Mouse (Mus musculus) adrenal gland, adult (tissue): Measurements from ENCODE around the gene Vasp.

Experiments used
- DNase-seq, 2 experiments: peaks; one replicate each; pipeline ENCODE4 v3.0.0; 2022 to 2023; ENCODE audit warnings: low spot score in 1 of 2; ENCODE audit not compliant: inconsistent age in 2 of 2

Gene Vasp

GRCm38 (mm10) chr7:19304501-19305412 lies 33.1 kb upstream of the Vasp start:
- DNase-seq: peak in 1 of 2 experiments; percentile 34

- DNase-seq: peak; percentile 75 to 90
These were observed 32.2 kb upstream of the Vasp start for GRCm38 (mm10) chr7:19303770-19304169.

- DNase-seq: no peak
These were observed 31.4 kb upstream of the Vasp start for GRCm38 (mm10) chr7:19303046-19303305.

DNA sequence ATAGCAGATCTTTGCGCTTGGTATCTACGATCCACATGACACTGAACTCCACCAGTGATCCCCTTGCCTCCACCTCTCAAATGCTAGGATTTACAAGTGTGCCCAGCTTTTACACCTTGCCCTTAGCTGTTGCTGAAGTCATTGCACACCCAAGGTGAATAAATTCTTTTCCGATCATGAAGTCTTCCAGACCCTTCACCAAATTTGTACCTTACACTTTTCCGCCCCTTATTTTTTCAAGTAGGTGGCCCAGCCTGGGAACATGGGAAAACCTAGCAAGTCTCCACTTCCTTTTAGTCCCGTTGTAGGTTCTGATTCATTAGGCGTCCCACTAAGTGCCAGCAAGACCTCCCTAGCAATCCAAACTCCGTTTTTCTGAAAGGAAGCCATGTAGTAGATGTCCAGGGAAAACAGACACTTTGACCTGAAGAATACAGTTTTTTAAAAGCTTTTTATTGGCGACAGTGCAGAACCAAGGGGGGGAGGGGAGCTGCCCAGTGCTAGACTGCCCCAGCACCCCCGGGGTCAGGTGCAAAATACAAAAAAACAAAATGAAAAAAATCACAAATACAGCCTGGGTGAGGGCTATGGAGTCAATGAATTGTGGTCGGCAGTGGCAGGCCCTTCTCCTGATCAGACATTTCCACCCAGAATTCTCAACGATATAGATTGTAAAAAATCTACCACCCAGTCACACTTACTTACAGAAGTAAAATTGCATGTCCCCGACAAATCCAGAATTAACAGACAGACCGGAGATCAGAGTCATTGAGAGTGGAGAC lies 30.8 kb upstream of the Vasp start:
- no peak for DNase-seq

DNA sequence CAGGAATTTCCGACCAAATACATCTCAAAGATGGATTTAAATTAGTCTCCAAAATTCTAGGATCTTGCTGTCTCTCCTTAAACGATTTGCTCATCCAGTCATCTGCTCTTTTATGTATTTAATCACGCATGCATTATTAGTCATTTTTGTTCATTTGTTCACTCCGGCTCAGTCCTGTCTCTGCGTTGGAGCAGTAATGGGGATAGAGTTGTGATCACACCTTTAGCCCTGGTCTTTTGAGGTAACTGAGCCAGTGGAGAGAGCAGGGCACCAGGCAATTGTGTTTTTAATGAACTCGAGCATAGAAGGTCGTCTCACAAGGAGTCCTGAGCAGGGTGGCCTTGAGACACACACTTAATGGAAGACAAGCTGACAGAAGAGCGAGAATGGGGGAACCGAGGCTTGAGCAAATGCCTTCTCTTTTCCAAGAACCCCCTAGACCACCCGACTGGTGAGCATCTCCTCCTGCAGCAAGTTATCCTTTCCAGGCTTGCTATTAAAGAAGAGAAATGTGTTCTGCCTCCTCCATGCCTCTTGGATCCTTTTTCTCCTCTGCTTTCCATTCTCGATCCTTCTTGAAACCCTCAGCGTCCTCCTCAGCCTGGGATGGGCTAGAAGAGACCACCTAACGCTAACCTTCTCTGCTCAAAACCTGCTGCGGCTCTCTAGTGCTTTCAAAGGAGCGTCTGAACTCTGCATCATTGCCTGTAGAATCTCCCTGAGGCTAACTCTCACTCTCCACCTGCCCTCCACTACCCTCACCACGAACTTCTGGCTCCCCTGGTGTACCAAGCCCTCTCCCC lies 30.0 kb upstream of the Vasp start:
- peak in 1 of 2 experiments; percentile 39 for DNase-seq

GRCm38 (mm10) chr7:19300501-19301421 lies 29.1 kb upstream of the Vasp start:
- DNase-seq: peak; percentile 75 to 93

GRCm38 (mm10) chr7:19299194-19299593 lies 27.6 kb upstream of the Vasp start:
- peak in 1 of 2 experiments; percentile 81 for DNase-seq

GRCm38 (mm10) chr7:19297794-19298193 lies 26.2 kb upstream of the Vasp start:
- no peak for DNase-seq

DNA sequence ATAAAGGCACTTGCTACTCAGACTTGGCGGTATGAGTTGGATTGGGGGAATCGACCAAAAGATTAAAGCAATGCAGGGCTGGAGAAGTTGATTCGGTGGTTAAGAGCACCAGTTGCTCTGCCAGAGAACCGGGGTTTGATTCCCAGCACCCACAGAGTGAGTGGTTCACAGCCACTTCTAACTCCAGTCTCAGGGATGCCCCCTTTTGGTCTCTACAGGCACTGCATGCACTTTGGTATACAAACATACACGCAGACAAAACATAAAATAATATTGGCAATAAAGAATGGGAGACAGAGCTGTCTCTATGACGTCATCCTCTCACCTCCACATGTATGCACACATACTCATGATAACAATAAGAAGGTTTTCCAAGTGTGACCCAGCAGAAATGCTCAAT lies 25.4 kb upstream of the Vasp start:
- no peak for DNase-seq

GRCm38 (mm10) chr7:19295503-19296185 lies 24.0 kb upstream of the Vasp start:
- DNase-seq: peak; percentile 94 to 99

- DNase-seq: peak in 1 of 2 experiments; percentile 61
These were observed 19.5 kb upstream of the Vasp start for GRCm38 (mm10) chr7:19290969-19291596.

- DNase-seq: peak in 1 of 2 experiments; percentile 79
These were observed 13.1 kb upstream of the Vasp start for GRCm38 (mm10) chr7:19284763-19285162.

- DNase-seq: no peak
These were observed 11.8 kb upstream of the Vasp start for GRCm38 (mm10) chr7:19283406-19283804.

- DNase-seq: peak; percentile 65 to 87
These were observed 11.3 kb upstream of the Vasp start for GRCm38 (mm10) chr7:19282791-19283405.

GRCm38 (mm10) chr7:19282385-19282784 lies 10.8 kb upstream of the Vasp start, which contains the start of gene Rtn2:
TSS of gene Rtn2 (plus strand) at chr7:19282624.
- DNase-seq: peak; percentile 78 to 89

GRCm38 (mm10) chr7:19281680-19282304 lies 10.2 kb upstream of the Vasp start:
- peak in 1 of 2 experiments; percentile 69 for DNase-seq

DNA sequence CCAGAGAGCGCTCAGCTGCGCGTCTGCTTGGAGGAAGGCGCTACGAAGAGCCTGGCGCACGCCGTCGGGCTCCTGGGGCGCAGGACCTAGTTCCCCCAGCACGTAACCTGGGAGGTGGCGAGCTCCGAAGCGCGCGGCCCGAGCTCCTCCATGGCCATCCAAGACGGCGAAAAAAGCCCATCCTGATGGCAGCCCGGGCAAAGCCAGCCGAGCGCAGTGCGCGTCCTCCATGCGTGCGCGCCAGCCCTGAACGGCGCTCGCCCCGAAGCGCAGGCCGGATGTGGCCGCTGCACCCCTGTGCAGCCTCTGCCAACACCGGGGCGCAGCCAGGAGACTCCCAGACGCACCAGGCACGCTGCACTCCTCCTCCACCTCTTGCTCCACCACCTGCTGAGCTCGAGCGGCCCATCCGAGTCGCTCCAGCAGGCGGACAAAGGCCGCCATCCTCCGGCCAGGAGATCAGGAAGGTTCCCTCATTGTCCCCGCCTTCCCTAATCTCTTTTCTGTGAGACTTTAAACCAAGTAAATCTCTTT lies 8.0 kb upstream of the Vasp start, which contains the start of gene Ppm1n:
Gene Ppm1n, minus strand, starts transcription at position 484 of the 534 bp plus-strand sequence.
- peak in 1 of 2 experiments; percentile 27 for DNase-seq

DNA sequence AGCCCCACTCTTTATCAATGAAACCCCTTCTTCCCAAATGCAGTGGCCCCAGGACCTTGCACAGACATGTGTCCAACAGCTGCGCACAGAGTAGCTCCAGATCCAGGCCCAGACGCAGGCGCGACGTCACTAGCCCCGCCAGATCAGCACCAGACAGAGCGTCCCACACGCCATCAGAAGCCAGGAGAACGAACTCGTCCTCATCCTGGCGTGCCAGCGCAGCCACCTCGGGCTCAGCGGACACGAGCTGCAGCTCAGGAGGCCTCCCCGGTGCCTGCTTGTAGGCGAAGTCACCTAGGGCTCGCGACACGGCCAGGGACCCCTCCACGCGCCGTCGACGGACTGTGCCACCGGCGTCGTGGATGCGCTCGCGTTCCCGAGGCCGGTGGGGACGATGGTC lies 7.4 kb upstream of the Vasp start:
- DNase-seq: no peak
